Mouse (Mus musculus) lung, postnatal 0 days (tissue): ENCODE measurements around the gene Hmgxb4.

Source experiments
- CTCF ChIP-seq: IDR thresholded peaks from 2 replicates; pipeline ENCODE4 v1.5.1; 2016; ENCODE audit warnings: antibody characterized with exemption, mild to moderate bottlenecking
- EP300 ChIP-seq: IDR thresholded peaks from 2 replicates; pipeline ENCODE4 v1.6.1; 2016; ENCODE audit warnings: antibody characterized with exemption, mild to moderate bottlenecking, control low read depth

GRCm38 (mm10) chr8:74993081-74993474, at the start of gene Hmgxb4:
- no peak for TF ChIP-seq EP300
- TF ChIP-seq CTCF = no peak
